Mouse (Mus musculus): ENCODE measurements around the gene Chek1. TPM values are rescaled to one million over a fixed set of nuclear protein-coding genes. Genes with fewer than 3 reads are reported as not detected.

The Chek1 gene
- polyA plus RNA-seq (2016; fragmentation: Nextera tagmentation; extraction: Ambion mirVana) = 29.4 and 31.5 TPM in 2 replicates

- H3K9me3 ChIP-seq (replicated peaks) = no peaks in the 10 kb centered on the region
- peak within 1 kb of the TSS; percentile 94 for H3K4me2 ChIP-seq
- no peak for ATAC-seq
- H3K9ac ChIP-seq = peak within 1 kb of the TSS; percentile 92
- peak within 1 kb of the TSS; percentile 91 for H3K27ac ChIP-seq
- H3K4me1 ChIP-seq = peaks cover 24% of the 10 kb centered on the region
- H3K4me3 ChIP-seq = peak within 1 kb of the TSS; percentile 85
- peaks cover 41% of the 10 kb centered on the region for H3K36me3 ChIP-seq
- no peaks in the 10 kb centered on the region for H3K27me3 ChIP-seq (replicated peaks)
- 2% methylated on average over 12 of the region's 12 CpGs for WGBS (ENCODE audit: insufficient replicate concordance)
Measured at GRCm38 (mm10) chr9:36727034-36727755, at the start of gene Chek1. Gene Chek1, minus strand, starts transcription at chr9:36727065.

- H3K4me1 ChIP-seq = peaks cover 26% of the 10 kb centered on the region
- H3K9me3 ChIP-seq (replicated peaks) = no peaks in the 10 kb centered on the region
- peak overlapping the region; percentile 89 for H3K27ac ChIP-seq
- H3K27me3 ChIP-seq (replicated peaks) = no peaks in the 10 kb centered on the region
- peaks cover 15% of the 10 kb centered on the region for H3K36me3 ChIP-seq
- H3K9ac ChIP-seq = peak overlapping the region; percentile 79
- H3K4me2 ChIP-seq = peak overlapping the region; percentile 81
- WGBS (ENCODE audit: insufficient replicate concordance) = 70% methylated on average over 1 of the region's 1 CpGs
- H3K4me3 ChIP-seq = peak overlapping the region; percentile 98
- ATAC-seq = no peak
Measured at GRCm38 (mm10) chr9:36769048-36769413, 42.2 kb upstream of the Chek1 start.

- ATAC-seq = peak; percentile 35
- peak overlapping the region; percentile 81 for H3K4me2 ChIP-seq
- H3K36me3 ChIP-seq = peaks cover 21% of the 10 kb centered on the region
Measured at GRCm38 (mm10) chr9:36768156-36769047, 41.5 kb upstream of the Chek1 start.

GRCm38 (mm10) chr9:36767203-36768143 lies 40.6 kb upstream of the Chek1 start, which contains the start of gene Stt3a:
Gene Stt3a, minus strand, starts transcription at chr9:36767679.
- Histone ChIP-seq H3K4me1 (peaks cover 26% of the 10 kb centered on the region), H3K27me3 (replicated peaks) (no peaks in the 10 kb centered on the region), H3K9me3 (replicated peaks) (no peaks in the 10 kb centered on the region), H3K36me3 (peaks cover 29% of the 10 kb centered on the region), H3K27ac (peak within 1 kb of the TSS; percentile 89), H3K9ac (peak within 1 kb of the TSS; percentile 92), H3K4me3 (peak within 1 kb of the TSS; percentile 98), H3K4me2 (peak within 1 kb of the TSS; percentile 81)
- WGBS (ENCODE audit: insufficient replicate concordance) = under 1% methylated on average over 60 of the region's 60 CpGs
- peak; percentile 99 for ATAC-seq

More at GRCm38 (mm10) chr9:36768156-36769047, 41.5 kb upstream of the Chek1 start:
- Histone ChIP-seq H3K4me1 (peaks cover 26% of the 10 kb centered on the region), H3K27ac (peak overlapping the region; percentile 89), H3K9me3 (replicated peaks) (no peaks in the 10 kb centered on the region), H3K27me3 (replicated peaks) (no peaks in the 10 kb centered on the region), H3K4me3 (peak overlapping the region; percentile 98), H3K9ac (peak overlapping the region; percentile 79)
- 7% methylated on average over 25 of the region's 25 CpGs for WGBS (ENCODE audit: insufficient replicate concordance)

- 86% methylated on average over 1 of the region's 1 CpGs for WGBS (ENCODE audit: insufficient replicate concordance)
- H3K4me3 ChIP-seq = no peak overlapping the region
- peaks cover 53% of the 10 kb centered on the region for H3K36me3 ChIP-seq
- H3K4me1 ChIP-seq = peaks cover 25% of the 10 kb centered on the region
- H3K9me3 ChIP-seq (replicated peaks) = no peaks in the 10 kb centered on the region
- H3K27me3 ChIP-seq (replicated peaks) = no peaks in the 10 kb centered on the region
- no peak overlapping the region for H3K27ac ChIP-seq
- H3K9ac ChIP-seq = no peak overlapping the region
- ATAC-seq = no peak
- no peak overlapping the region for H3K4me2 ChIP-seq
Measured at GRCm38 (mm10) chr9:36764378-36764777, 37.5 kb upstream of the Chek1 start.

- H3K9ac ChIP-seq = peak overlapping the region; percentile 92
- H3K4me1 ChIP-seq = peaks cover 24% of the 10 kb centered on the region
- peak overlapping the region; percentile 91 for H3K27ac ChIP-seq
- peaks cover 43% of the 10 kb centered on the region for H3K36me3 ChIP-seq
- under 1% methylated on average over 53 of the region's 53 CpGs for whole genome bisulfite sequencing (ENCODE audit: insufficient replicate concordance)
- ATAC-seq = peak; percentile 90
- H3K4me2 ChIP-seq = peak overlapping the region; percentile 94
- H3K27me3 ChIP-seq (replicated peaks) = no peaks in the 10 kb centered on the region
- peak overlapping the region; percentile 85 for H3K4me3 ChIP-seq
- no peaks in the 10 kb centered on the region for H3K9me3 ChIP-seq (replicated peaks)
Measured at GRCm38 (mm10) chr9:36726131-36727033, 483 bp downstream of the Chek1 start.

- no peaks in the 10 kb centered on the region for H3K4me1 ChIP-seq
- H3K9me3 ChIP-seq (replicated peaks) = no peaks in the 10 kb centered on the region
- 86% methylated on average over 3 of the region's 3 CpGs for WGBS (ENCODE audit: insufficient replicate concordance)
- no peak for ATAC-seq
- H3K36me3 ChIP-seq = peaks cover 78% of the 10 kb centered on the region
- no peak overlapping the region for H3K9ac ChIP-seq
- no peak overlapping the region for H3K4me2 ChIP-seq
- H3K27ac ChIP-seq = no peak overlapping the region
- H3K27me3 ChIP-seq (replicated peaks) = no peaks in the 10 kb centered on the region
- H3K4me3 ChIP-seq = no peak overlapping the region
Measured at GRCm38 (mm10) chr9:36716624-36717023, 10.2 kb downstream of the Chek1 start.

- Histone ChIP-seq H3K4me2 (no peak overlapping the region), H3K36me3 (peaks cover 42% of the 10 kb centered on the region), H3K9ac (no peak overlapping the region), H3K4me1 (peaks cover 4% of the 10 kb centered on the region; the same call in 1 of the 2 replicates), H3K4me3 (no peak overlapping the region), H3K27me3 (replicated peaks) (no peaks in the 10 kb centered on the region), H3K9me3 (replicated peaks) (no peaks in the 10 kb centered on the region), H3K27ac (no peak overlapping the region)
- 43% methylated on average over 6 of the region's 6 CpGs for WGBS (ENCODE audit: insufficient replicate concordance)
- ATAC-seq = no peak
Measured at GRCm38 (mm10) chr9:36707304-36707703, 19.6 kb downstream of the Chek1 start.

GRCm38 (mm10) chr9:36705923-36706322 lies 20.9 kb downstream of the Chek1 start:
- 74% methylated on average over 3 of the region's 3 CpGs for WGBS (ENCODE audit: insufficient replicate concordance)
- H3K36me3 ChIP-seq = peaks cover 35% of the 10 kb centered on the region

GRCm38 (mm10) chr9:36694276-36694675 lies 32.6 kb downstream of the Chek1 start:
- Histone ChIP-seq H3K4me3 (no peak overlapping the region), H3K4me2 (no peak overlapping the region), H3K9ac (no peak overlapping the region), H3K27ac (no peak overlapping the region), H3K4me1 (no peaks in the 10 kb centered on the region), H3K9me3 (replicated peaks) (no peaks in the 10 kb centered on the region), H3K36me3 (no peaks in the 10 kb centered on the region), H3K27me3 (replicated peaks) (no peaks in the 10 kb centered on the region)
- no peak for ATAC-seq
- WGBS (ENCODE audit: insufficient replicate concordance) = 83% methylated on average over 10 of the region's 10 CpGs

More at GRCm38 (mm10) chr9:36705923-36706322, 20.9 kb downstream of the Chek1 start:
- peaks cover 4% of the 10 kb centered on the region; the same call in 1 of the 2 replicates for H3K4me1 ChIP-seq
- no peak overlapping the region for H3K4me2 ChIP-seq
- no peaks in the 10 kb centered on the region for H3K9me3 ChIP-seq (replicated peaks)
- H3K4me3 ChIP-seq = no peak overlapping the region
- no peak overlapping the region for H3K9ac ChIP-seq
- no peaks in the 10 kb centered on the region for H3K27me3 ChIP-seq (replicated peaks)
- ATAC-seq = no peak
- H3K27ac ChIP-seq = no peak overlapping the region
